Mouse (Mus musculus): Measurements from ENCODE around the gene Zbtb22. TPM values are rescaled to one million over a fixed set of nuclear protein-coding genes. Genes with fewer than 3 reads are reported as not detected.
"Not testable (repeated sequence)": the region's sequence is repeated elsewhere in the genome, so short reads cannot be mapped to it uniquely, and the experiment has no call there.

Gene Zbtb22
- polyA plus RNA-seq, 1 experiment from 2014 or later, result 12.3 TPM

DNA sequence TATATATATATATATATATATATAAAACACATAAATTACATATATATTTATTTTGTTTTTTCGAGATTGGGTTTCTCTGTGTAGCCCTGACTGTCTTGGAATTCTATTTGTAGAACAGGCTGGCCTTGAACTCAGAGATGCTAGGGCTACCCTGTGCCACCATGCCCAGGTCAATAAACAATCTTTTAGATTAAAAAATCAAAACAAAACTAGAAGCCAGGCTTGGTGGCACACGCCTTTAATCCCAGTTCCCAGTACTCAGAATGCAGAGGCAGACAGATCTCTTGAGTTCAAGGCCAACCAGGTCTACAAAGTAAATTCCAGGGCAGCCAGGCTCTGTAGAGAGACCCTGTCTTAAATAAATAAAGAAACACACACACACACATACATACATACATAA is 24.3 kb upstream of the Zbtb22 start:
- Histone ChIP-seq H3K4me2 (ENCODE audit: low read length) (no peak overlapping the region), H3K27me3 (replicated peaks; ENCODE audit: control insufficient read depth, insufficient read depth, low read length) (no peaks in the 10 kb centered on the region), H3K36me3 (ENCODE audit: control insufficient read depth, insufficient read depth, low read length) (peaks cover under 1% of the 10 kb centered on the region; the same call in 1 of the 2 replicates), H3K9me3 (replicated peaks; ENCODE audit: control insufficient read depth, low read length) (no peaks in the 10 kb centered on the region), H3K4me1 (ENCODE audit: control insufficient read depth, insufficient read depth, low read length) (peaks cover 4% of the 10 kb centered on the region; the same call in 1 of the 2 replicates), H3K9ac (ENCODE audit: low read length) (no peak overlapping the region), H3K4me3 (ENCODE audit: low read depth, low read length) (no peak overlapping the region), H3K27ac (ENCODE audit: low read depth, low read length) (no peak overlapping the region)
- 73% methylated on average over 2 of the region's 2 CpGs for WGBS
- DNase-seq (ENCODE audit: low spot score), result no peak
- ATAC-seq, result no peak

DNA sequence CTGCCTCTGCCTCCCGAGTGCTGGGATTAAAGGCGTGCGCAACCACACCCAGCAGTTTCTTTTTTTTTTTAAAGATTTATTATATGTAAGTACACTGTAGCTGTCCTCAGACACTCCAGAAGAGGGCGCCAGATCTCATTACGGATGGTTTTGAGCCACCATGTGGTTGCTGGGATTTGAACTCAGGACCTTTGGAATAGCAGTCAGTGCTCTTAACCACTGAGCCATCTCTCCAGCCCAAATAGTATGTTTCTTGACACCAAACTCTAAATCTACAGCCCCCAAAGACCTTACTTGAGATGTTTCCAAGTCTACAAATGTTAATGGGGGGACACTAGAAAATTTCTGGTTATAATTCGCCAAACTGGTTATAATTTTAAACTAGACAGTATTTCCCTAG is 23.8 kb upstream of the Zbtb22 start:
- H3K4me1 ChIP-seq (ENCODE audit: control insufficient read depth, insufficient read depth, low read length); DNase-seq (ENCODE audit: low spot score); H3K36me3 ChIP-seq (ENCODE audit: control insufficient read depth, insufficient read depth, low read length); H3K9ac ChIP-seq (ENCODE audit: low read length); H3K4me3 ChIP-seq (ENCODE audit: low read depth, low read length); H3K9me3 ChIP-seq (replicated peaks; ENCODE audit: control insufficient read depth, low read length); H3K27ac ChIP-seq (ENCODE audit: low read depth, low read length); ATAC-seq; H3K27me3 ChIP-seq (replicated peaks; ENCODE audit: control insufficient read depth, insufficient read depth, low read length); H3K4me2 ChIP-seq (ENCODE audit: low read length): not testable (repeated sequence)
- 71% methylated on average over 6 of the region's 6 CpGs for WGBS

DNA sequence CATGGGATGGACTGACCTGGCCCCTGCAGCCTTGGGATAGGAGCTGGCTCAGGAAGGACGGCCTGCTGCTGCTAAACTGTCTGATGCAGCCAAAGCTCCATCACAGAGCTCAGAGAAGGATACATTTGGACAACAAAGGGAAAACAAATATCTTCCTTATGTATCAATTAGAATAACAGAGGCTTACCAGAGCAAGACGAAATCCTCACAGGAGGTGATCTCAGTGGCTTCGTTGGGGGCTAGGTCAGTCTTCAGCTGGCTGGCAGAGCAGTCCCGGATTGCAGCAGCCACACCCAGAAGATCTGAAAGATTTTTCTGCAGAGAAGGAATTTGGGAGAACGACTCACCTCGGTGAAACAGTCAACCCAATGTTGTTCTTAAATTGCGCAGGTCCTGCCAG is 23.3 kb upstream of the Zbtb22 start:
- H3K27ac ChIP-seq (ENCODE audit: low read depth, low read length), result no peak overlapping the region
- no peak overlapping the region for H3K4me3 ChIP-seq (ENCODE audit: low read depth, low read length)
- WGBS, result 27% methylated on average over 7 of the region's 7 CpGs
- H3K4me1 ChIP-seq (ENCODE audit: control insufficient read depth, insufficient read depth, low read length), result peaks cover 4% of the 10 kb centered on the region; the same call in 1 of the 2 replicates
- H3K4me2 ChIP-seq (ENCODE audit: low read length), result no peak overlapping the region
- H3K9ac ChIP-seq (ENCODE audit: low read length), result no peak overlapping the region
- H3K36me3 ChIP-seq (ENCODE audit: control insufficient read depth, insufficient read depth, low read length), result no peaks in the 10 kb centered on the region
- no peaks in the 10 kb centered on the region for H3K27me3 ChIP-seq (replicated peaks; ENCODE audit: control insufficient read depth, insufficient read depth, low read length)
- no peak for ATAC-seq
- no peak for DNase-seq (ENCODE audit: low spot score)
- no peaks in the 10 kb centered on the region for H3K9me3 ChIP-seq (replicated peaks; ENCODE audit: control insufficient read depth, low read length)

DNA sequence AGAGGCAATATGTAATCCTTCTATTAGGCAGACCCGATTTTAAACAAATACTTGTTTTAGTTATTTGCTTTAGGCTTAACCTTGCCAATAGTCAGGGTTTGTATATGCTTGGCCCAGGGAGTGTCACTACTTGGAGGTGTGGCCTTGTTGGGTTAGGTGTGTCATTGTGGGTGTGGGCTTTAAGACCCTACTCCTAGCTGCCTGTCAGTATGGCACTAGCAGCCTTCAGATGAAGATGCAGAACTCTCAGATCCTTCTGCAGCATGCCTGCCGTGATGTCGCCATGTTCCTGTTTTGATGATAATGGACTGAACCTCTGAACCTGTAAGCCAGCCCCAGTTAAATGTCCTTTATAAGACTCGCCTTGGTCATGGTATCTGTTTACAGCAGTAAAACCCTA is 22.7 kb upstream of the Zbtb22 start:
- H3K9ac ChIP-seq (ENCODE audit: low read length); H3K4me1 ChIP-seq (ENCODE audit: control insufficient read depth, insufficient read depth, low read length); H3K9me3 ChIP-seq (replicated peaks; ENCODE audit: control insufficient read depth, low read length); H3K36me3 ChIP-seq (ENCODE audit: control insufficient read depth, insufficient read depth, low read length); H3K27me3 ChIP-seq (replicated peaks; ENCODE audit: control insufficient read depth, insufficient read depth, low read length); H3K4me3 ChIP-seq (ENCODE audit: low read depth, low read length); H3K27ac ChIP-seq (ENCODE audit: low read depth, low read length); H3K4me2 ChIP-seq (ENCODE audit: low read length); ATAC-seq; DNase-seq (ENCODE audit: low spot score): not testable (repeated sequence)
- 81% methylated on average over 4 of the region's 4 CpGs for WGBS

DNA sequence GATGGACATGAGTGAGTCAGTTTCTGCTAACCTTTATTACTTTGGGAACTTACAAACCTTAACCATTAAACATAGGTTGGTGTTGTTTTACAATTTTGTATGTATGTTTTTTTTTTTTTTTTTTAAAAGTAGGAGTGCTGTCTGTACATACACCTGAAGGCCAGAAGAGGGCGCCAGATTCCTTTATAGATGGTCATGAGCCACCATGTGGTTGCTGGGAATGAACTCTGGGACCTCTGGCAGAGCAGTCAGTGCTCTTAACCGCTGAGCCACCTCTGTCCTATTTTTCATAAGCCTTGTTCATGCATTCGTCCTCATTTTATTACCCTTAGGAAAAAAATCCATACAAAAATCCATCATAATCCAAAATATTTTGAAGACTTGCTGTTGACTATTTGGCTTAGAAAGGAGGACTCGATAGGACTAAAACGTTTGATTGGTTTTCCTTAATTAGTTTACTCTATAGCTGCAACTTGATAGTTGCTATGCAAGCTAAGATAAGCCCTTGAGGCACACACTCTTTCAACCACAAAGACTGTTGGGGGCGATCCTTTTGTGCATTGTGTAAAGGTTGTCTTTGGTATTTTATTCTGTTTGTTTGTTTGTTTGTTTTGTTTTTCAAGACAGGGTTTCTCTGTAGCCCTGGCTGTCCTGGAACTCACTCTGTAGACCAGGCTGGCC is 18.4 kb upstream of the Zbtb22 start:
- Histone ChIP-seq H3K9me3 (replicated peaks; ENCODE audit: control insufficient read depth, low read length) (no peaks in the 10 kb centered on the region), H3K4me3 (ENCODE audit: low read depth, low read length) (no peak overlapping the region), H3K9ac (ENCODE audit: low read length) (no peak overlapping the region), H3K27ac (ENCODE audit: low read depth, low read length) (no peak overlapping the region), H3K36me3 (ENCODE audit: control insufficient read depth, insufficient read depth, low read length) (no peaks in the 10 kb centered on the region), H3K4me2 (ENCODE audit: low read length) (no peak overlapping the region), H3K27me3 (replicated peaks; ENCODE audit: control insufficient read depth, insufficient read depth, low read length) (no peaks in the 10 kb centered on the region), H3K4me1 (ENCODE audit: control insufficient read depth, insufficient read depth, low read length) (no peaks in the 10 kb centered on the region)
- DNase-seq (ENCODE audit: low spot score) (peak; percentile 73), ATAC-seq (no peak)
- WGBS, result 43% methylated on average over 6 of the region's 6 CpGs

DNA sequence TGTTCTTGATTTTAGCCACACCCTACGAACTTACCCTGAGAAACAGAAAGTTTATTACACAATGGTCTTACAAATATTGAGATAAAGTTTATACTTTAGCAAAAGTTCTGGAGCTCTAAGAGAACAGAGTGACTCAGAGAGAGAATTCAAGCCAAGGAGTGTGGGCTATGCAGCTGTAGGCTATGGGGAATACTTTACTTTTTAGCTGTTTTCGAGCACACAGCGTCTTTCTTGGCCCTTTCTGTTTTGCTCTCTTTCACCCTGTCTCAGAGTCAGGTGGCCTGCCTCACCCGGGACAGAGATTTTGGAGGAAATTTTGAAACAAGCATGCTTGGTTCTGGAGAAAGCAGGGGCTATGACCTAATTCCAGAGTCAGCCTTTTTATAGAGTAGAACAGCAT is 17.5 kb upstream of the Zbtb22 start:
- H3K4me3 ChIP-seq (ENCODE audit: low read depth, low read length); H3K4me2 ChIP-seq (ENCODE audit: low read length); DNase-seq (ENCODE audit: low spot score); H3K9me3 ChIP-seq (replicated peaks; ENCODE audit: control insufficient read depth, low read length); H3K27ac ChIP-seq (ENCODE audit: low read depth, low read length); H3K36me3 ChIP-seq (ENCODE audit: control insufficient read depth, insufficient read depth, low read length); H3K9ac ChIP-seq (ENCODE audit: low read length); H3K27me3 ChIP-seq (replicated peaks; ENCODE audit: control insufficient read depth, insufficient read depth, low read length); H3K4me1 ChIP-seq (ENCODE audit: control insufficient read depth, insufficient read depth, low read length); ATAC-seq: not testable (repeated sequence)
- WGBS, result 86% methylated on average over 4 of the region's 4 CpGs

DNA sequence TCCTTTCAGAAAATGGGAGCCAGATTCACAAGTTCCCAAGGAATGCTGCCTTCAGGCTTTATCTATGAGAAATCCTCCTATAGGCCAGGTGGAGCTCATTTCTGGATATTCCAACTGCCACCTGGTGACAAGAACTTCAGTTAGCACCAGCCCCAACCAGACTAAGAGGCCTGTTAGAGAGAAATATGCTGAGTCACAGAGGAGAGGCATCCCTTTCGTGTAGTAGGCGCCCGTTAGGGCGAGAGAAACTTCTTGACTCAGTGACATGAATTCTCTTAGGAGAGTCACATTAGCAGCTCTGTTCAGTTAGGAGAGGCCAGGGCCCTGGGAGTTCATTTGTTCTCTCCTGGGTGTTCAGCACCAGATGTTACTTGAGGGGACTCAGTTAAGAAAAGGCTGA is 16.1 kb upstream of the Zbtb22 start:
- H3K27ac ChIP-seq (ENCODE audit: low read depth, low read length), result no peak overlapping the region
- no peaks in the 10 kb centered on the region for H3K4me1 ChIP-seq (ENCODE audit: control insufficient read depth, insufficient read depth, low read length)
- H3K9ac ChIP-seq (ENCODE audit: low read length), result no peak overlapping the region
- WGBS, result 83% methylated on average over 4 of the region's 4 CpGs
- no peak overlapping the region for H3K4me3 ChIP-seq (ENCODE audit: low read depth, low read length)
- no peaks in the 10 kb centered on the region for H3K27me3 ChIP-seq (replicated peaks; ENCODE audit: control insufficient read depth, insufficient read depth, low read length)
- DNase-seq (ENCODE audit: low spot score), result no peak
- no peaks in the 10 kb centered on the region for H3K9me3 ChIP-seq (replicated peaks; ENCODE audit: control insufficient read depth, low read length)
- H3K4me2 ChIP-seq (ENCODE audit: low read length), result no peak overlapping the region
- H3K36me3 ChIP-seq (ENCODE audit: control insufficient read depth, insufficient read depth, low read length), result no peaks in the 10 kb centered on the region
- no peak for ATAC-seq

DNA sequence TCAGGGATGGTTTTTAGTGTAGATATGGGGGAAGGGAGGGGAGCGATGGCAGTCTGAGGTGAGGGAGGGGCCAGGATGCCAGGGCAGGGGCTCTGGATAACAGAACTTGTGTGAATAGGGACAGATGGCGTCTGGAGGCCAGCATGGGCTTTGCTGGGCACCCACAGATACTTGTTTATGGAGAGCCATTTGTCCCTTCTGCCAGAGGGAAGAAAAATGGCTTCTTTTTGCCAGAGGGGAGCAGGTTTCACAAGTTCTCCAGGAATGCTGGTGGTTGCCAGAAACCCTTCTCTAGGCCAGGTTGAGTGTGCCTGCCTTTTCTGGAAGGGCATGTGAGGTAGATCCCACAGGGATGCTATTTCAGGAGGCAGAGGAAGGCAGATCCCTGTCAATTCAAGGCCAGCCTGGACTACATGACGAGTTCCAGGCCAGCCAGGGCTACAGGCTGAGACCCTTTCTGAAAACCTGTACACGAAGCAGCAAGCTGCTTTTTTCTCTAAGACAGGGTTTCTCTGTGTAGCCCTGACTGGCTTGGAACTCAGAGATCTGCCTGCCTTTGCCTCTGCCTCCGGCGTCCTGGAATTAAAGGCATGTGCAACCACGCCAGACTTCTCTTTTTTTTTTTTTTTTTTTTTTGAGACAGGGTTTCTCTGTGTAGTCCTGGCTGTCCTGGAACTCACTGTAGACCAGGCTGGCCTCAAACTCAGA is 15.3 kb upstream of the Zbtb22 start:
- ATAC-seq (no peak), DNase-seq (ENCODE audit: low spot score) (no peak)
- no peaks in the 10 kb centered on the region for H3K9me3 ChIP-seq (replicated peaks; ENCODE audit: control insufficient read depth, low read length)
- H3K27me3 ChIP-seq (replicated peaks; ENCODE audit: control insufficient read depth, insufficient read depth, low read length), result no peaks in the 10 kb centered on the region
- no peaks in the 10 kb centered on the region for H3K36me3 ChIP-seq (ENCODE audit: control insufficient read depth, insufficient read depth, low read length)
- no peak overlapping the region for H3K27ac ChIP-seq (ENCODE audit: low read depth, low read length)
- H3K4me2 ChIP-seq (ENCODE audit: low read length), result no peak overlapping the region
- no peak overlapping the region for H3K4me3 ChIP-seq (ENCODE audit: low read depth, low read length)
- H3K4me1 ChIP-seq (ENCODE audit: control insufficient read depth, insufficient read depth, low read length), result no peaks in the 10 kb centered on the region
- no peak overlapping the region for H3K9ac ChIP-seq (ENCODE audit: low read length)
- WGBS, result 74% methylated on average over 7 of the region's 7 CpGs

DNA sequence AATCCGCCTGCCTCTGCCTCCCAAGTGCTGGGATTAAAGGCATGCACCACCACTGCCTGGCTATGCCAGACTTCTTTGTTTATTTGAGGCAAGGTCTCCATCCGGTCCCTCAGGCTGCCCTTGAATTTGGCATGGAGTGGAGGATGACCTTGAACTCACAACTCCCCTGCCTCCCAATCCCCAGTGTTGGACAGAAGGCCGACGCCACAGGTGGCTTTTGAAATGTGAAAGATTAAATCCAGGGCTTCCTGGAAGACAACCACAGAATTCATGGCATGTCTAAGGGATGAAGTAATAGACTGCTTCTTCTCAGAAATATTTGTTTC is 14.8 kb upstream of the Zbtb22 start:
- Histone ChIP-seq H3K4me3 (ENCODE audit: low read depth, low read length) (no peak overlapping the region), H3K4me1 (ENCODE audit: control insufficient read depth, insufficient read depth, low read length) (no peaks in the 10 kb centered on the region), H3K9me3 (replicated peaks; ENCODE audit: control insufficient read depth, low read length) (no peaks in the 10 kb centered on the region), H3K27ac (ENCODE audit: low read depth, low read length) (no peak overlapping the region), H3K4me2 (ENCODE audit: low read length) (no peak overlapping the region), H3K27me3 (replicated peaks; ENCODE audit: control insufficient read depth, insufficient read depth, low read length) (no peaks in the 10 kb centered on the region), H3K36me3 (ENCODE audit: control insufficient read depth, insufficient read depth, low read length) (no peaks in the 10 kb centered on the region), H3K9ac (ENCODE audit: low read length) (no peak overlapping the region)
- no peak for DNase-seq (ENCODE audit: low spot score)
- ATAC-seq, result no peak
- WGBS, result 90% methylated on average over 4 of the region's 4 CpGs

Measured in forebrain, embryonic 14.5 days (tissue).